Mouse (Mus musculus) liver, embryonic 13.5 days (tissue): Measurements from ENCODE around the gene Pank3. TPM values are rescaled to one million over a fixed set of nuclear protein-coding genes. Genes with fewer than 3 reads are reported as not detected.
"Not testable (repeated sequence)": the region's sequence is repeated elsewhere in the genome, so short reads cannot be mapped to it uniquely, and the experiment has no call there.

Experiments
- ATAC-seq: fragments of 200-750 bp; cut with Nextera tagmentation; 2 replicates; pipeline ENCODE4 v1.8.0; 2017; ENCODE audit warnings: low read depth, mild to moderate bottlenecking, moderate number of reproducible peaks, moderate library complexity
- DNase-seq: peaks from one replicate; pipeline ENCODE4 v3.0.0; 2022
- H3K27ac ChIP-seq: fragments of 300-500 bp; sonication (generic); 2 replicates; pipeline ENCODE4 v1.5.1; 2015; ENCODE audit warnings: moderate library complexity, mild to moderate bottlenecking, inconsistent platforms
- H3K27me3 ChIP-seq: fragments of 300-500 bp; sonication (generic); 2 replicates; pipeline ENCODE4 v1.6.1; 2015; ENCODE audit warnings: mild to moderate bottlenecking, inconsistent platforms
- H3K36me3 ChIP-seq: fragments of 300-500 bp; sonication (generic); 2 replicates; pipeline ENCODE4 v1.6.1; 2015; ENCODE audit warnings: mild to moderate bottlenecking, inconsistent platforms
- H3K4me1 ChIP-seq: fragments of 300-500 bp; sonication (generic); replicated peaks from 2 replicates; pipeline ENCODE4 v1.6.1; 2015; ENCODE audit warnings: inconsistent platforms
- H3K4me2 ChIP-seq: fragments of 300-500 bp; sonication (generic); 2 replicates; pipeline ENCODE4 v1.6.1; 2015; ENCODE audit warnings: inconsistent platforms, mild to moderate bottlenecking, moderate library complexity
- H3K4me3 ChIP-seq: fragments of 300-500 bp; sonication (generic); replicated peaks from 2 replicates; pipeline ENCODE4 v1.5.1; 2015; ENCODE audit warnings: mild to moderate bottlenecking, inconsistent platforms
- H3K9ac ChIP-seq: fragments of 300-500 bp; sonication (generic); 2 replicates; pipeline ENCODE4 v1.6.1; 2015; ENCODE audit warnings: mild to moderate bottlenecking, inconsistent platforms
- H3K9me3 ChIP-seq: fragments of 300-500 bp; sonication (generic); replicated peaks from 2 replicates; pipeline ENCODE4 v1.6.1; 2016; ENCODE audit warnings: inconsistent platforms
- WGBS: fragments of 180-500 bp; shearing (Covaris S2); methylation state at CpG from one replicate; pipeline ENCODE4 v1.1.7; 2015; ENCODE audit not compliant: insufficient replicate concordance; 5-methylcytosine and 5-hydroxymethylcytosine counted together
- polyA plus RNA-seq: library from polyadenylated mRNA; unstranded; fragments of >200 nt; fragmentation: Nextera tagmentation; extraction: Ambion mirVana; gene quantifications from 2 replicates; pipeline ENCODE4 v1.2.1, GENCODE M21; 2015

Pank3 gene
- polyA plus RNA-seq, 1 experiment from 2014 or later: 4.1 TPM

DNA sequence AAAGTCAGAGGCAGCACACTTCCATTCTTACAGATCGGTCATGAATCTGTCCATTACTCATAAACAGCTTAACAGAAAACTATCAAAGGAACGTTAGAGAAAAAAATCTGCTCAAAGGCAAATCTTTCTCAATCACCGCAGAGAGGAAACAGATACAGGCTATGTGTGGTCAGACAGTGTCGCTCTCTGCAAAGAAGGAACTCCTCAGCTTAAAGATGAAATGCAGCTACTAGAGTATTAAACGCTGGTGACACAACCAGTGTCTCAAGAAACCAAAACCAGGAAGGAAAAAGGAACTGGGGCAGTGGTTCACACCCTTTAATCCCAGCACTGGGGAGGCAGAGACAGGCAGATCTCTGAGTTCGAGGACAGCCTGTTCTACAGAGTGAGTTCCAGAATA is 58.4 kb downstream of the Pank3 start:
- peaks cover 7% of the 10 kb centered on the region for H3K4me1 ChIP-seq
- H3K36me3 ChIP-seq: peaks cover 94% of the 10 kb centered on the region
- no peak overlapping the region for H3K4me2 ChIP-seq
- H3K9me3 ChIP-seq: no peaks in the 10 kb centered on the region
- no peaks in the 10 kb centered on the region for H3K27me3 ChIP-seq
- no peak for DNase-seq
- H3K4me3 ChIP-seq: no peak overlapping the region
- no peak for ATAC-seq
- H3K9ac ChIP-seq: no peak overlapping the region
- H3K27ac ChIP-seq: no peak overlapping the region
- WGBS: 68% methylated on average over 6 of the region's 6 CpGs

GRCm38 (mm10) chr11:35832139-35832538 is 62.9 kb downstream of the Pank3 start:
- Histone ChIP-seq H3K9ac (no peak overlapping the region), H3K4me3 (0 out of 2 replicates have a peak overlapping the region, but pooled peaks have one; percentile 14), H3K36me3 (peaks cover 54% of the 10 kb centered on the region), H3K27me3 (no peaks in the 10 kb centered on the region), H3K4me1 (peaks cover 21% of the 10 kb centered on the region), H3K9me3 (no peaks in the 10 kb centered on the region), H3K4me2 (peak overlapping the region; percentile 82), H3K27ac (no peak overlapping the region)
- 43% methylated on average over 4 of the region's 4 CpGs for WGBS
- DNase-seq: no peak
- ATAC-seq: no peak

DNA sequence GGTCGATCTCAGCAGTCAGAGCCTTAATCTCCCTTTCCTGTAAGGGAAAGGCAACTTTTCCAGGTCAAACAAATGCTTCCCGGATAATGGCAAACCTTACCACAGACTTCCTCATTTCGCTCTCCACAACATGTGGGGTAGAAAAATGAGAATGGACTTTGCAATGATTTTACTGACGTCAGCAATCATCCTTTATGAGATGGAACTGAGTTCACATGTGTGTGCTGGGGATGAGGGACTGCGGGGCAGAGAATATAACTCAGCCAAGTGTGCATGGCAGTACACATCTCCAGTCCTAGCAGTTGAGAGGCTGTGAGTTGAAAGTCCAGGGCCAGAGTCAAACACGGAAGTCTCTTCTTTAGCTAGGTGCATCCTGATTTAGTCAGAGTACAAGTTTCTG is 64.0 kb downstream of the Pank3 start:
- no peak overlapping the region for H3K27ac ChIP-seq
- peaks cover 43% of the 10 kb centered on the region for H3K36me3 ChIP-seq
- no peaks in the 10 kb centered on the region for H3K9me3 ChIP-seq
- no peaks in the 10 kb centered on the region for H3K27me3 ChIP-seq
- no peak for DNase-seq
- 26% methylated on average over 6 of the region's 6 CpGs for WGBS
- peak overlapping the region; percentile 82 for H3K4me2 ChIP-seq
- H3K4me3 ChIP-seq: peak overlapping the region; percentile 94
- H3K9ac ChIP-seq: peak overlapping the region; percentile 88
- peaks cover 30% of the 10 kb centered on the region for H3K4me1 ChIP-seq
- ATAC-seq: no peak

DNA sequence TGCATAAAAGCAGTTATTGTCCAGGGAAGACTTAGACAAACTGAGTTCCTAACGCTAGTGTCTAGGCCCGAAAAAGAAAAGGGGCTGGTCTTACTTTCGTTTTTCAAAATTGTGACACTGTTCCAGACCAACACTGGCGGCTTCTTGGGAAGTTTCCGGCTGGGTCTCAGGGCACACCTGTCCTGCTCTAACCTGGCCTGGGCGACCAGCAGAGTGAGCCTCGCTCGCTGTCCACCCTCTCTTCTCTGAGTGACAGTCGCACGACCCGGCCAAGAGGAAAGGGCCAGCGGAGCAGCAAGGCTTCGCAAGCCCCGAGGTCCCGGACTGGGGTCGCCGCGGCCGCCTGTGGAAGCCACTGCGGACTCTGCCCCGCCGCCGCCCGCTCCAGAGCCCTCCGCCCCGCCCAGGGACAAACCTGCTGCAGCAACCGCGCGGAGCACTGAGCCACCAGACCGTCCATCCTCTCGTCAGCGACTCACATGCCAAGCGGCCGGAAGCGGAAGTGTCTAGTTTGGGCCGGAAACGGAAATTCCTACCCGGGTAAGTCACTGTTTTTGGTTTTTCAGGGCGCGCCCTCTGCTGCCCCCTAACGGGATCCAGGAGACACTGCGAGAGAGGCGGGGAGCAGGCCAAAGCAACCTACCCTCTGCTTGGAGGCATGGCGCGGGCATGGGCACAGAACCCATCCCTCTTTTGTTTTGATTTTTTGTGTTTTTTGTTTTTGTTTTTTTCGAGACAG is 64.9 kb downstream of the Pank3 start, which contains the start of gene Rars:
TSS of gene Rars (minus strand) at position 485 of the 739 bp plus-strand sequence.
- WGBS: under 1% methylated on average over 46 of the region's 46 CpGs
- peak; percentile 86 for ATAC-seq
- Histone ChIP-seq H3K36me3 (peaks cover 34% of the 10 kb centered on the region), H3K9ac (peak within 1 kb of the TSS; percentile 88), H3K27ac (peak within 1 kb of the TSS; percentile 69), H3K9me3 (no peaks in the 10 kb centered on the region), H3K4me2 (peak within 1 kb of the TSS; percentile 82), H3K4me1 (peaks cover 37% of the 10 kb centered on the region), H3K27me3 (no peaks in the 10 kb centered on the region), H3K4me3 (peak within 1 kb of the TSS; percentile 94)
- DNase-seq: peak; percentile 86

- peaks cover 3% of the 10 kb centered on the region; the same call in 1 of the 2 replicates for H3K36me3 ChIP-seq
- H3K4me2 ChIP-seq: peak overlapping the region; percentile 74
- no peak for ATAC-seq
- no peaks in the 10 kb centered on the region for H3K27me3 ChIP-seq
- peak overlapping the region; percentile 48; the same call in 1 of the 2 replicates for H3K4me3 ChIP-seq
- 58% methylated on average over 5 of the region's 5 CpGs for WGBS
- no peak for DNase-seq
- H3K4me1 ChIP-seq: peaks cover 41% of the 10 kb centered on the region
- no peak overlapping the region for H3K27ac ChIP-seq
- peak overlapping the region; percentile 59 for H3K9ac ChIP-seq
- H3K9me3 ChIP-seq: no peaks in the 10 kb centered on the region
Measured at GRCm38 (mm10) chr11:35837156-35838126, 68.2 kb downstream of the Pank3 start.

GRCm38 (mm10) chr11:35838345-35839338 is 69.4 kb downstream of the Pank3 start:
- Histone ChIP-seq H3K36me3 (no peaks in the 10 kb centered on the region), H3K4me1 (peaks cover 29% of the 10 kb centered on the region), H3K27me3 (no peaks in the 10 kb centered on the region), H3K9me3 (no peaks in the 10 kb centered on the region), H3K9ac (peak overlapping the region; percentile 59; the same call in 1 of the 2 replicates), H3K27ac (no peak overlapping the region), H3K4me2 (peak overlapping the region; percentile 74), H3K4me3 (peak overlapping the region; percentile 48)
- ATAC-seq: peak; percentile 81
- peak; percentile 90 for DNase-seq
- WGBS: 23% methylated on average over 28 of the region's 28 CpGs

DNA sequence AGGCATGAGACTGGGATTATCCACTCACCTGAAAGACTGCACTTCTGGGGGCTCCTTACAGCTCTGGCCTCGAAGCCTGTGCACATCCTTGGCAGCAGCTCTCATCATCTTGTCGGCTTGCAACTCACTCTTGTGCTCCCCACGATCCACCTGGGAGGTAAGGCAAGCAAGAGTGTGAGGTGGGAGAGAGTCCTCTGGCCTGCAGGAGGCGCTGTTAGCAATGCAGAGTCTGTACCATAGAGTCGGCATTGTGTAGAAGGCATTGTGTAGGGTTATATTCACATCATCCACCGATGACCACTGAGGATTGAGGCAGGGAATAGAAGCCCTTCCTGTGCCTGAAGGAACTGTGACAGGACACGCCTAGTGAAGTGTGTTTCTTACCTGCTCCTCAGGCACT is 71.0 kb downstream of the Pank3 start:
- peaks cover 25% of the 10 kb centered on the region for H3K4me1 ChIP-seq
- H3K4me3 ChIP-seq: no peak overlapping the region
- DNase-seq (no peak), ATAC-seq (no peak)
- H3K9ac ChIP-seq: no peak overlapping the region
- H3K27ac ChIP-seq: no peak overlapping the region
- WGBS: 68% methylated on average over 7 of the region's 7 CpGs
- no peaks in the 10 kb centered on the region for H3K36me3 ChIP-seq
- H3K27me3 ChIP-seq: no peaks in the 10 kb centered on the region
- H3K9me3 ChIP-seq: no peaks in the 10 kb centered on the region
- no peak overlapping the region for H3K4me2 ChIP-seq

GRCm38 (mm10) chr11:35840806-35841205 is 71.5 kb downstream of the Pank3 start:
- peaks cover 25% of the 10 kb centered on the region for H3K4me1 ChIP-seq
- not testable (repeated sequence) for H3K36me3 ChIP-seq, H3K9ac ChIP-seq, H3K4me3 ChIP-seq, H3K27me3 ChIP-seq, H3K27ac ChIP-seq, ATAC-seq, H3K9me3 ChIP-seq, DNase-seq, H3K4me2 ChIP-seq
- WGBS: 73% methylated on average over 4 of the region's 4 CpGs
